Mouse (Mus musculus) left cerebral cortex, adult 11 months (tissue): ENCODE measurements around the gene Rab3gap1.
A peak's percentile ranks its signal among the peaks of the same experiment; 100 is the strongest.

ENCODE experiments used
- DNase-seq: peaks from one replicate; pipeline ENCODE4 v3.0.0; 2022; ENCODE audit warnings: low spot score

Gene Rab3gap1

DNA sequence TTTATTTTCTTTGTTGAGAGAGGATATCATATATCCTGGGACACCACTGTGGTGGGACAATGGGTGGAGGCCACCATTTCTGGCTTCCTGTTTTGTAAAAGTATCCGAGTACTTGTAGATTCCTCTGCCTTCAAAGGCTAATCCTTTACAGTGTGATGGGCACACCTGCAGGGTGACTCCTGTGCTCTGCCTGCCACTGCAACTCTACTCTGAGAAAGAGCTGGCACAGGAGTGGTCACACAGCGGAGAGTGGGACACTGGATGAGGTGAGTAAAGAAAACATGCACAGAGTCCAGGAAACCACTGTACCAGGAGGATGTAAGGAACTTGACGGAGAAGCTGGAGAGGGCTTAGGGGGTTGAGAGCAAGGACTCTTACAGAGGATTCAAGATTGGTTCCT, 113.7 kb downstream of the Rab3gap1 start:
- no peak for DNase-seq

GRCm38 (mm10) chr1:127983274-127983993, 114.9 kb downstream of the Rab3gap1 start:
- no peak for DNase-seq

- DNase-seq, result no peak
These were observed 116.8 kb downstream of the Rab3gap1 start for GRCm38 (mm10) chr1:127985391-127985790.

- no peak for DNase-seq
These were observed 119.7 kb downstream of the Rab3gap1 start for GRCm38 (mm10) chr1:127988246-127988645.

GRCm38 (mm10) chr1:127989387-127989786, 120.8 kb downstream of the Rab3gap1 start:
- DNase-seq, result no peak

- DNase-seq, result peak; percentile 29
These were observed 121.5 kb downstream of the Rab3gap1 start for GRCm38 (mm10) chr1:127989876-127990731.
